Mouse (Mus musculus) embryonic facial prominence, embryonic 10.5 days (tissue): Measurements from ENCODE around the gene Ncoa1. TPM values are rescaled to one million over a fixed set of nuclear protein-coding genes. Genes with fewer than 3 reads are reported as not detected.
A peak's percentile ranks its signal among the peaks of the same experiment; 100 is the strongest.
"Not testable (repeated sequence)": the region's sequence is repeated elsewhere in the genome, so short reads cannot be mapped to it uniquely, and the experiment has no call there.

Source experiments
- DNase-seq: peaks from one replicate; pipeline ENCODE4 v3.0.0-alpha.2; 2017; ENCODE audit warnings: low spot score
- H3K27ac ChIP-seq: fragments of 300-500 bp; sonication (generic); replicated peaks from 2 replicates; pipeline ENCODE4 v1.5.1; 2016; ENCODE audit warnings: mild to moderate bottlenecking
- H3K27me3 ChIP-seq: fragments of 300-500 bp; sonication (generic); replicated peaks from 2 replicates; pipeline ENCODE4 v1.6.1; 2016; ENCODE audit warnings: low read depth, mild to moderate bottlenecking; ENCODE audit not compliant: poor library complexity, severe bottlenecking
- H3K36me3 ChIP-seq: fragments of 300-500 bp; sonication (generic); replicated peaks from 2 replicates; pipeline ENCODE4 v1.6.1; 2016; ENCODE audit warnings: mild to moderate bottlenecking, moderate library complexity
- H3K4me1 ChIP-seq: fragments of 300-500 bp; sonication (generic); 2 replicates; pipeline ENCODE4 v1.6.1; 2016
- H3K4me3 ChIP-seq: fragments of 300-500 bp; sonication (generic); 2 replicates; pipeline ENCODE4 v1.5.1; 2016; ENCODE audit warnings: mild to moderate bottlenecking, moderate library complexity
- H3K9me3 ChIP-seq: fragments of 300-500 bp; sonication (generic); 2 replicates; pipeline ENCODE4 v1.6.1; 2016; ENCODE audit warnings: mild to moderate bottlenecking
- WGBS: fragments of 180-500 bp; shearing (Covaris S2); methylation state at CpG from one replicate; pipeline ENCODE4 v1.1.7; 2016; 5-methylcytosine and 5-hydroxymethylcytosine counted together
- polyA plus RNA-seq: library from polyadenylated mRNA; unstranded; fragments of >200 nt; fragmentation: Nextera tagmentation; extraction: Ambion mirVana; gene quantifications from 2 replicates; pipeline ENCODE4 v1.2.1, GENCODE M21; 2016

Gene Ncoa1
- polyA plus RNA-seq, 1 experiment from 2014 or later: 2.4 TPM

GRCm38 (mm10) chr12:4379298-4379957, 97.6 kb downstream of the Ncoa1 start:
- Histone ChIP-seq H3K4me1 (peaks cover 8% of the 10 kb centered on the region; the same call in 1 of the 2 replicates), H3K36me3 (no peaks in the 10 kb centered on the region), H3K27ac (no peak overlapping the region), H3K27me3 (no peaks in the 10 kb centered on the region), H3K4me3 (no peak overlapping the region), H3K9me3 (no peaks in the 10 kb centered on the region)
- DNase-seq: no peak
- 50% methylated on average over 7 of the region's 7 CpGs for WGBS

GRCm38 (mm10) chr12:4376475-4376874, 100.5 kb downstream of the Ncoa1 start:
- WGBS: 95% methylated on average over 4 of the region's 4 CpGs

GRCm38 (mm10) chr12:4374816-4375493, 102.0 kb downstream of the Ncoa1 start:
- no peaks in the 10 kb centered on the region for H3K36me3 ChIP-seq
- no peak for DNase-seq
- peaks cover 8% of the 10 kb centered on the region; the same call in 1 of the 2 replicates for H3K4me1 ChIP-seq
- H3K4me3 ChIP-seq: no peak overlapping the region
- no peaks in the 10 kb centered on the region for H3K27me3 ChIP-seq
- 70% methylated on average over 6 of the region's 6 CpGs for WGBS
- no peak overlapping the region for H3K27ac ChIP-seq
- no peaks in the 10 kb centered on the region for H3K9me3 ChIP-seq

More at GRCm38 (mm10) chr12:4376475-4376874, 100.5 kb downstream of the Ncoa1 start:
- H3K27ac ChIP-seq: no peak overlapping the region
- no peaks in the 10 kb centered on the region for H3K9me3 ChIP-seq
- peaks cover 8% of the 10 kb centered on the region; the same call in 1 of the 2 replicates for H3K4me1 ChIP-seq
- no peak for DNase-seq
- no peak overlapping the region for H3K4me3 ChIP-seq
- no peaks in the 10 kb centered on the region for H3K36me3 ChIP-seq
- H3K27me3 ChIP-seq: no peaks in the 10 kb centered on the region

- Histone ChIP-seq H3K36me3 (no peaks in the 10 kb centered on the region), H3K4me1 (peaks cover 8% of the 10 kb centered on the region; the same call in 1 of the 2 replicates), H3K4me3 (no peak overlapping the region), H3K27me3 (no peaks in the 10 kb centered on the region), H3K9me3 (no peaks in the 10 kb centered on the region), H3K27ac (no peak overlapping the region)
- WGBS: 77% methylated on average over 1 of the region's 1 CpGs
- no peak for DNase-seq
Measured at GRCm38 (mm10) chr12:4371406-4371805, 105.6 kb downstream of the Ncoa1 start.

GRCm38 (mm10) chr12:4365951-4366350, 111.0 kb downstream of the Ncoa1 start:
- no peak overlapping the region for H3K4me3 ChIP-seq
- 85% methylated on average over 1 of the region's 1 CpGs for WGBS
- no peaks in the 10 kb centered on the region for H3K4me1 ChIP-seq
- no peak for DNase-seq
- no peaks in the 10 kb centered on the region for H3K36me3 ChIP-seq
- H3K27ac ChIP-seq: no peak overlapping the region
- H3K9me3 ChIP-seq: no peaks in the 10 kb centered on the region
- H3K27me3 ChIP-seq: no peaks in the 10 kb centered on the region

- Histone ChIP-seq H3K4me1 (peaks cover 10% of the 10 kb centered on the region; the same call in 1 of the 2 replicates), H3K36me3 (no peaks in the 10 kb centered on the region), H3K9me3 (no peaks in the 10 kb centered on the region), H3K27me3 (no peaks in the 10 kb centered on the region), H3K4me3 (no peak overlapping the region), H3K27ac (no peak overlapping the region)
- WGBS: 63% methylated on average over 1 of the region's 1 CpGs
- DNase-seq: no peak
Measured at GRCm38 (mm10) chr12:4359475-4359874, 117.5 kb downstream of the Ncoa1 start.

- 33% methylated on average over 2 of the region's 2 CpGs for WGBS
- peaks cover 10% of the 10 kb centered on the region; the same call in 1 of the 2 replicates for H3K4me1 ChIP-seq
- not testable (repeated sequence) for DNase-seq, H3K4me3 ChIP-seq, H3K27ac ChIP-seq, H3K36me3 ChIP-seq, H3K27me3 ChIP-seq, H3K9me3 ChIP-seq
Measured at GRCm38 (mm10) chr12:4358653-4359052, 118.3 kb downstream of the Ncoa1 start.

GRCm38 (mm10) chr12:4358100-4358499, 118.9 kb downstream of the Ncoa1 start:
- no peaks in the 10 kb centered on the region for H3K9me3 ChIP-seq
- no peaks in the 10 kb centered on the region for H3K36me3 ChIP-seq
- 93% methylated on average over 4 of the region's 4 CpGs for WGBS
- no peak overlapping the region for H3K4me3 ChIP-seq
- no peak for DNase-seq
- no peaks in the 10 kb centered on the region for H3K27me3 ChIP-seq
- no peak overlapping the region for H3K27ac ChIP-seq
- H3K4me1 ChIP-seq: peaks cover 10% of the 10 kb centered on the region; the same call in 1 of the 2 replicates

- Histone ChIP-seq H3K4me3 (no peak overlapping the region), H3K4me1 (peaks cover 10% of the 10 kb centered on the region; the same call in 1 of the 2 replicates), H3K36me3 (no peaks in the 10 kb centered on the region), H3K27me3 (no peaks in the 10 kb centered on the region), H3K9me3 (no peaks in the 10 kb centered on the region), H3K27ac (no peak overlapping the region)
- peak; percentile 15 for DNase-seq
- WGBS: 82% methylated on average over 5 of the region's 5 CpGs
Measured at GRCm38 (mm10) chr12:4356834-4357445, 120.0 kb downstream of the Ncoa1 start.

- no peaks in the 10 kb centered on the region for H3K27me3 ChIP-seq
- 86% methylated on average over 2 of the region's 2 CpGs for WGBS
Measured at GRCm38 (mm10) chr12:4355019-4355730, 121.8 kb downstream of the Ncoa1 start.

GRCm38 (mm10) chr12:4343216-4343615, 133.8 kb downstream of the Ncoa1 start:
- Histone ChIP-seq H3K27ac (no peak overlapping the region), H3K4me1 (peaks cover 10% of the 10 kb centered on the region; the same call in 1 of the 2 replicates), H3K27me3 (no peaks in the 10 kb centered on the region), H3K9me3 (no peaks in the 10 kb centered on the region), H3K36me3 (no peaks in the 10 kb centered on the region), H3K4me3 (no peak overlapping the region)
- peak; percentile 53 for DNase-seq
- 52% methylated on average over 2 of the region's 2 CpGs for WGBS

More at GRCm38 (mm10) chr12:4355019-4355730, 121.8 kb downstream of the Ncoa1 start:
- no peak for DNase-seq
- H3K27ac ChIP-seq: no peak overlapping the region
- no peak overlapping the region for H3K4me3 ChIP-seq
- no peaks in the 10 kb centered on the region for H3K9me3 ChIP-seq
- H3K36me3 ChIP-seq: no peaks in the 10 kb centered on the region
- peaks cover 10% of the 10 kb centered on the region; the same call in 1 of the 2 replicates for H3K4me1 ChIP-seq

GRCm38 (mm10) chr12:4342087-4342486, 134.9 kb downstream of the Ncoa1 start:
- Histone ChIP-seq H3K4me1 (peaks cover 10% of the 10 kb centered on the region; the same call in 1 of the 2 replicates), H3K27me3 (no peaks in the 10 kb centered on the region), H3K4me3 (no peak overlapping the region), H3K36me3 (no peaks in the 10 kb centered on the region), H3K27ac (no peak overlapping the region), H3K9me3 (no peaks in the 10 kb centered on the region)
- 76% methylated on average over 3 of the region's 3 CpGs for WGBS
- DNase-seq: no peak
